Mouse (Mus musculus): ENCODE data around the gene Ttc26. TPM values are rescaled to one million over a fixed set of nuclear protein-coding genes. Genes with fewer than 3 reads are reported as not detected.

Gene Ttc26
- total RNA-seq, 1 experiment = 4.2 TPM

- no peak for DNase-seq (ENCODE audit: low read depth, low spot score)
- in situ Hi-C loops (cut with MboI; ENCODE audit: low sequenced_read_pairs in 2 of 2, unreplicated experiment in 2 of 2) = no loop called here
- H3K27ac ChIP-seq (ENCODE audit: insufficient read depth, low read depth, low read length, poor library complexity, severe bottlenecking) = no peak overlapping the region
- peaks cover 4% of the 10 kb centered on the region; the same call in 1 of the 2 replicates for H3K36me3 ChIP-seq (ENCODE audit: control insufficient read depth, insufficient read depth, low read length, poor library complexity, severe bottlenecking)
- 0 out of 4 replicates have a peak, but pooled peaks cover 0 to 1% of the 10 kb centered on the region in 2 experiments for H3K4me1 ChIP-seq (ENCODE audit: control insufficient read depth in 2 of 2, insufficient read depth in 2 of 2, low read length in 2 of 2, poor library complexity in 1 of 2)
- no peak overlapping the region for H3K9ac ChIP-seq (ENCODE audit: insufficient read depth, low read depth, low read length, poor library complexity, severe bottlenecking)
- H3K4me3 ChIP-seq (ENCODE audit: insufficient read depth in 1 of 2, low read depth in 1 of 2, low read length in 2 of 2, poor library complexity in 1 of 2, severe bottlenecking in 1 of 2) = no peak overlapping the region
- TF ChIP-seq MAFK (IDR thresholded peaks at IDR 0.05; ENCODE audit: insufficient read depth, low read depth, low read length) (no peak), HCFC1 (IDR thresholded peaks at IDR 0.05; ENCODE audit: borderline replicate concordance, insufficient read depth, low read length) (no peak), CHD2 (IDR thresholded peaks at IDR 0.05; ENCODE audit: low read depth, low read length) (no peak), ZNF384 (IDR thresholded peaks at IDR 0.05; ENCODE audit: low read depth, low read length) (no peak), ZC3H11A (IDR thresholded peaks at IDR 0.05; ENCODE audit: borderline replicate concordance, low read depth, low read length) (no peak)
- H3K9me3 ChIP-seq (ENCODE audit: control insufficient read depth, insufficient read depth, low read depth, low read length) = no peaks in the 10 kb centered on the region
Observed at GRCm38 (mm10) chr6:38458075-38458474, 76.8 kb downstream of the Ttc26 start.

- Histone ChIP-seq H3K36me3 (ENCODE audit: control insufficient read depth, insufficient read depth, low read length, poor library complexity, severe bottlenecking) (no peaks in the 10 kb centered on the region), H3K4me3 (ENCODE audit: insufficient read depth in 1 of 2, low read depth in 1 of 2, low read length in 2 of 2, poor library complexity in 1 of 2, severe bottlenecking in 1 of 2) (no peak overlapping the region), H3K27ac (ENCODE audit: insufficient read depth, low read depth, low read length, poor library complexity, severe bottlenecking) (no peak overlapping the region), H3K4me1 (ENCODE audit: control insufficient read depth in 2 of 2, insufficient read depth in 2 of 2, low read length in 2 of 2, poor library complexity in 1 of 2) (no peaks in the 10 kb centered on the region), H3K9me3 (ENCODE audit: control insufficient read depth, insufficient read depth, low read depth, low read length) (no peaks in the 10 kb centered on the region), H3K9ac (ENCODE audit: insufficient read depth, low read depth, low read length, poor library complexity, severe bottlenecking) (no peak overlapping the region)
- DNase-seq (ENCODE audit: low read depth, low spot score) = no peak
- no peak for TF ChIP-seq ZC3H11A (IDR thresholded peaks at IDR 0.05; ENCODE audit: borderline replicate concordance, low read depth, low read length)
- TF ChIP-seq MAFK (IDR thresholded peaks at IDR 0.05; ENCODE audit: insufficient read depth, low read depth, low read length) = no peak
- no peak for TF ChIP-seq HCFC1 (IDR thresholded peaks at IDR 0.05; ENCODE audit: borderline replicate concordance, insufficient read depth, low read length)
- TF ChIP-seq ZNF384 (IDR thresholded peaks at IDR 0.05; ENCODE audit: low read depth, low read length) = no peak
- TF ChIP-seq CHD2 (IDR thresholded peaks at IDR 0.05; ENCODE audit: low read depth, low read length) = no peak
- in situ Hi-C loops (cut with MboI; ENCODE audit: low sequenced_read_pairs in 2 of 2, unreplicated experiment in 2 of 2) = no loop called here
Observed at GRCm38 (mm10) chr6:38469591-38469990, 88.3 kb downstream of the Ttc26 start.

Other genes starting within 250 kb of the Ttc26 start
- 4.1 and 6.3 TPM in 2 replicates for gene D630045J12Rik, start 127.5 kb upstream of the Ttc26 start, total RNA-seq (2012; rRNA removed)
- gene Zc3hav1l, start 82.2 kb upstream of the Ttc26 start, total RNA-seq (2012; rRNA removed) = 2.6 and 3.8 TPM in 2 replicates
- gene Zc3hav1, start 26.9 kb upstream of the Ttc26 start, total RNA-seq (2012; rRNA removed) = 12.2 and 20.6 TPM in 2 replicates
- gene Ubn2, start 52.5 kb downstream of the Ttc26 start, total RNA-seq (2012; rRNA removed) = 18.5 and 21.7 TPM in 2 replicates
- gene Fmc1, start 152.0 kb downstream of the Ttc26 start, total RNA-seq (2012; rRNA removed) = 48.0 and 83.8 TPM in 2 replicates
- 94.1 and 99.5 TPM in 2 replicates for gene Luc7l2, start 169.9 kb downstream of the Ttc26 start, total RNA-seq (2012; rRNA removed)

Measured in ES-E14 (cell line).